Mouse (Mus musculus) spleen, adult 2 months (tissue): ENCODE measurements around the gene Cox14. TPM values are rescaled to one million over a fixed set of nuclear protein-coding genes. Genes with fewer than 3 reads are reported as not detected.

Experiments
- DNase-seq, 2 experiments: peaks; one replicate each; pipeline versions ENCODE4 v3.0.0 to v3.0.0-alpha.2; 2012 to 2021; ENCODE audit warnings: low spot score in 2 of 2, low read depth in 1 of 2
- H3K27ac ChIP-seq: fragments of 200-500 bp; 2 replicates; pipeline ENCODE4 v1.5.1; 2012; ENCODE audit warnings: low read length, inconsistent platforms; ENCODE audit not compliant: insufficient read depth
- H3K27me3 ChIP-seq: fragments of 200-500 bp; 2 replicates; pipeline ENCODE4 v1.6.1; 2012; ENCODE audit warnings: mild to moderate bottlenecking, moderate library complexity, low read length, inconsistent platforms; ENCODE audit not compliant: control insufficient read depth, insufficient read depth
- H3K36me3 ChIP-seq: fragments of 200-500 bp; 2 replicates; pipeline ENCODE4 v1.6.1; 2012; ENCODE audit warnings: mild to moderate bottlenecking, low read length, inconsistent platforms; ENCODE audit not compliant: control insufficient read depth, insufficient read depth
- H3K4me1 ChIP-seq: fragments of 200-500 bp; 2 replicates; pipeline ENCODE4 v1.6.1; 2011; ENCODE audit warnings: inconsistent platforms; ENCODE audit not compliant: control insufficient read depth, insufficient read depth, insufficient read length
- H3K4me3 ChIP-seq: fragments of 200-500 bp; 2 replicates; pipeline ENCODE4 v1.5.1; 2011; ENCODE audit warnings: mild to moderate bottlenecking, inconsistent platforms; ENCODE audit not compliant: insufficient read depth, insufficient read length; ENCODE audit errors: extremely low read depth
- CTCF ChIP-seq: fragments of 200-500 bp; IDR thresholded peaks from 2 replicates; pipeline ENCODE4 v1.5.1; 2011; ENCODE audit warnings: mild to moderate bottlenecking, inconsistent platforms; ENCODE audit not compliant: insufficient read depth, insufficient read length, insufficient replicate concordance; ENCODE audit errors: extremely low read depth
- POLR2A ChIP-seq: fragments of 200-500 bp; IDR thresholded peaks from 2 replicates; pipeline ENCODE4 v1.6.1; 2011; ENCODE audit warnings: low read depth, low read length, inconsistent platforms
- WGBS: fragments of 180-500 bp; shearing (Covaris S2); methylation state at CpG from one replicate; pipeline ENCODE4 v1.1.7; 2018; 5-methylcytosine and 5-hydroxymethylcytosine counted together
- polyA plus RNA-seq: library from polyadenylated mRNA; depleted of rRNA; stranded (reverse); fragments of >200 nt; gene quantifications from 2 replicates; pipeline ENCODE4 v1.2.3, GENCODE M21; 2012; rRNA removed

Cox14 gene
- 109 and 168 TPM in 2 replicates for polyA plus RNA-seq

DNA sequence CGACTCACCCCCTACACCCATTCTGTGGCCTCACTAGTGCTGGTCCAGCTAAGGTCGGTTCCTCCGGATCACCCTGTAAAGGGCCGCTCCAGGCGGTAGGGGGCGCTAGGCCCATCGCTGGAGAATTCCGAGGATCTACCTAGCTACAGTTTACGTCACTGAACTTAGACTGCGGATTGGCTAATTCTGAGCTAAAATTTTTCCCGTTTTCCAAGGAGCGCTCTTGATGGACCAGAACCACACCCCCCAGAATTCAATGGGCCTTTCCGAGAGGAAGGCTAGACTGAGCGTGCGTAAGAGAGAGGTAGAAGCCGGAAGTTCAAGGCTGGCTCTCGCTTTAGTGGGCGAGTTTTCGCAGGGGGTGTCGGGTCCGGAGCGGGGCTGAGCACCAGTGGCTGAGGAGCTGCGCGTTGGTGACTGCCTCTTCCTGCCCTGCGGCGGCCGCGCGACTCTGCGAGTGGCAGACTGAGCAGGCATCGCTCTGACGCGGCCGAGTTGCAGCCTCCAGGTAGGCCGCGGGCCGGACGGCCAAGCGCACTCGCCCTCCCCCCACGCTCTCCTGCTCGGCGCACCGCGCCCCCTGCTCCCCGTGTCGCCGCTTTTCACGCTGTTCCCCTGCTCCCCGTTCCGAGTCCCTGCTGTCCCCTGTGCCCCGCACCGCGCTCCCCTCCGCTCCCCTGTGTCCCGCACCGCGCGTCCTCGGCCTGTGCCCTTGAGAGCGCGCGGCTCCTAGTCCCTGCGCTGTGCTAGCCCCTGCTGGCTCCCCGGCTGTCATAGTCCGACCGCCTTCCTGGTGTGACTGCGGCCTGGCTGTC is at the start of gene Cox14:
Gene Cox14, plus strand, starts transcription at position 278 of the 815 bp plus-strand sequence.
- WGBS: 1% methylated on average over 66 of the region's 68 CpGs
- peaks cover 2% of the 10 kb centered on the region for H3K36me3 ChIP-seq
- no peaks in the 10 kb centered on the region for H3K27me3 ChIP-seq
- peak within 1 kb of the TSS; percentile 76 for H3K4me3 ChIP-seq
- DNase-seq: peak; percentile 90 to 95
- H3K27ac ChIP-seq: peak within 1 kb of the TSS; percentile 83
- H3K4me1 ChIP-seq: peaks cover 8% of the 10 kb centered on the region; the same call in 1 of the 2 replicates
- TF ChIP-seq CTCF (peak; percentile 94), POLR2A (peak; percentile 70)

GRCm38 (mm10) chr15:99677089-99677488 is 48.3 kb upstream of the Cox14 start:
- Histone ChIP-seq H3K4me3 (no peak overlapping the region), H3K4me1 (no peaks in the 10 kb centered on the region), H3K36me3 (no peaks in the 10 kb centered on the region), H3K27me3 (no peaks in the 10 kb centered on the region), H3K27ac (no peak overlapping the region)
- no peak for DNase-seq
- WGBS: 79% methylated on average over 8 of the region's 8 CpGs
- TF ChIP-seq CTCF: no peak
- no peak for TF ChIP-seq POLR2A

GRCm38 (mm10) chr15:99678063-99678800 is 47.2 kb upstream of the Cox14 start:
- H3K4me1 ChIP-seq: no peaks in the 10 kb centered on the region
- peak; percentile 2; the same call in 1 of the 2 replicates for TF ChIP-seq CTCF
- TF ChIP-seq POLR2A: no peak
- no peaks in the 10 kb centered on the region for H3K36me3 ChIP-seq
- WGBS: 20% methylated on average over 13 of the region's 13 CpGs
- peak in 1 of 2 experiments; percentile 30 for DNase-seq
- H3K27me3 ChIP-seq: no peaks in the 10 kb centered on the region
- H3K4me3 ChIP-seq: no peak overlapping the region
- no peak overlapping the region for H3K27ac ChIP-seq

DNA sequence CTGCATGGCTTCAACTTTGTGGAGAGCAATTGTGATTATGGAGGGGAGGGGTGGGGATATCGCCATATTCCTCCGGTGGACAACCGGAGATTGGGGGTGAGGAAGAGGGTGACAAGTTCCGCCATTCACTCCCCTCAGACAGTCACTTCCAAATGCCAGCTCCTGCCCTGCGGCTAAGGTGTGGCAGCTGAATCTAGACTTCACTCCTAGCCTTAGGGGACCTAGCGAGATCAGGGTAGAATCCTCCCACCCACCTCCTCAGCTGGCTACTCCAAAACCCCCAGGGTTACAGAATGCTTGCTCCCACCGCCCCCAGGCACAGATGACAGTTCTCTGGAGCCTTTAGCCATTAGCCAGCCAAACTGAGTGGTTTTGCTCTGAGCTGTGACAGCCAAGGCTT is 46.4 kb upstream of the Cox14 start:
- H3K36me3 ChIP-seq: no peaks in the 10 kb centered on the region
- WGBS: 77% methylated on average over 7 of the region's 7 CpGs
- no peak for TF ChIP-seq POLR2A
- no peak for TF ChIP-seq CTCF
- no peaks in the 10 kb centered on the region for H3K27me3 ChIP-seq
- no peak for DNase-seq
- no peaks in the 10 kb centered on the region for H3K4me1 ChIP-seq
- no peak overlapping the region for H3K4me3 ChIP-seq
- no peak overlapping the region for H3K27ac ChIP-seq

GRCm38 (mm10) chr15:99682880-99683279 is 42.5 kb upstream of the Cox14 start:
- Histone ChIP-seq H3K4me3 (no peak overlapping the region), H3K4me1 (no peaks in the 10 kb centered on the region), H3K36me3 (no peaks in the 10 kb centered on the region), H3K27ac (no peak overlapping the region), H3K27me3 (no peaks in the 10 kb centered on the region)
- DNase-seq: no peak
- TF ChIP-seq POLR2A (no peak), CTCF (no peak)
- WGBS: 86% methylated on average over 7 of the region's 7 CpGs

DNA sequence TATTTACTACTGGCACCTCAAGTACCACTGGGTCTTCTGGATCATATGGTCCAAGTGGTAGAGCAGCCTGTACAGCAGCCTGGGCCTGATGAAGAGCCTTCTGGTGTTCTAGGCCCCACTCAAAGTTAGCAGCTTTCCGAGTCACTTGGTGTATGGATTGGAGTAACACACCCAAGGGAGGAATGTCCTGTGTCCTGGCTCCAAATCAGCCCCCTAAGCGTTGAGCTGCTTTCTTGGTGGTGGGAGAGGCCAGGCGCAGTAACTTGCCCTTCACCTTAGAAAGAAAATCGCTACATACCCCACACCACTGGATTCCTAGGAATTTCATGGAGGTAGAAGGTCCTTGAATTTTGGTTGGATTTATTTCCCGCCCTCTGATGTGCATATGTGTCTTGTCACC is 41.3 kb upstream of the Cox14 start:
- Histone ChIP-seq H3K4me3 (no peak overlapping the region), H3K27ac (no peak overlapping the region), H3K27me3 (no peaks in the 10 kb centered on the region), H3K4me1 (no peaks in the 10 kb centered on the region), H3K36me3 (no peaks in the 10 kb centered on the region)
- TF ChIP-seq CTCF: no peak
- TF ChIP-seq POLR2A: no peak
- DNase-seq: no peak
- WGBS: 92% methylated on average over 5 of the region's 5 CpGs

DNA sequence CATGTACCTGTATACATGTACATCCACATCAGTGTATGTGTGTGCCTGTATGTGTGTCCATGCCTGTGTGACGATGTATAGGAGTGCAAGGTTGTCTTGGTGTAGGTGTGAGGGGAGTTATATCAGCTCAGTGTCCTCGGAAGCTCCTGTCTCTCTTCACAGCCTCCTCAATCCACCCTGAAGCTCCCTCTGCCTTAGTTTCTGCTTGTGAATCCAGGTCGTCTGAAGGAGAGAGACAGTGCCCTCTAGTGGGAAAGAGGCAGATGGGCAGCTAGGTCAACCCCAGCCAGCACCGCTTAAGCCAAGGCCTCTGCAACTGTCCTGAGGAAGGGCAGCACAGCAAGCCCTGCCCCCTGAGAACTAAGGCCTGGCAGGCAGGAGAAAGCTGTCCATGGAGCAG is 36.7 kb upstream of the Cox14 start:
- 10% methylated on average over 4 of the region's 4 CpGs for WGBS
- DNase-seq: no peak

More for the DNA sequence above, 36.7 kb upstream of the Cox14 start:
- TF ChIP-seq CTCF: peak; percentile 68; the same call in 1 of the 2 replicates
- TF ChIP-seq POLR2A: no peak
- Histone ChIP-seq H3K36me3 (no peaks in the 10 kb centered on the region), H3K4me1 (no peaks in the 10 kb centered on the region), H3K27me3 (no peaks in the 10 kb centered on the region), H3K4me3 (no peak overlapping the region), H3K27ac (no peak overlapping the region)
